Mouse (Mus musculus) mammary gland, adult 2 months (tissue): ENCODE measurements around the gene Parp8. TPM values are rescaled to one million over a fixed set of nuclear protein-coding genes. Genes with fewer than 3 reads are reported as not detected.

ENCODE experiments used
- polyA plus RNA-seq: library from polyadenylated mRNA; depleted of rRNA; stranded (reverse); fragments of >200 nt; gene quantifications from 2 replicates; pipeline ENCODE4 v1.2.3, GENCODE M21; 2012; ENCODE audit warnings: low replicate concordance; rRNA removed

Parp8 gene
- polyA plus RNA-seq, result 10.0 and 13.7 TPM in 2 replicates

DNA sequence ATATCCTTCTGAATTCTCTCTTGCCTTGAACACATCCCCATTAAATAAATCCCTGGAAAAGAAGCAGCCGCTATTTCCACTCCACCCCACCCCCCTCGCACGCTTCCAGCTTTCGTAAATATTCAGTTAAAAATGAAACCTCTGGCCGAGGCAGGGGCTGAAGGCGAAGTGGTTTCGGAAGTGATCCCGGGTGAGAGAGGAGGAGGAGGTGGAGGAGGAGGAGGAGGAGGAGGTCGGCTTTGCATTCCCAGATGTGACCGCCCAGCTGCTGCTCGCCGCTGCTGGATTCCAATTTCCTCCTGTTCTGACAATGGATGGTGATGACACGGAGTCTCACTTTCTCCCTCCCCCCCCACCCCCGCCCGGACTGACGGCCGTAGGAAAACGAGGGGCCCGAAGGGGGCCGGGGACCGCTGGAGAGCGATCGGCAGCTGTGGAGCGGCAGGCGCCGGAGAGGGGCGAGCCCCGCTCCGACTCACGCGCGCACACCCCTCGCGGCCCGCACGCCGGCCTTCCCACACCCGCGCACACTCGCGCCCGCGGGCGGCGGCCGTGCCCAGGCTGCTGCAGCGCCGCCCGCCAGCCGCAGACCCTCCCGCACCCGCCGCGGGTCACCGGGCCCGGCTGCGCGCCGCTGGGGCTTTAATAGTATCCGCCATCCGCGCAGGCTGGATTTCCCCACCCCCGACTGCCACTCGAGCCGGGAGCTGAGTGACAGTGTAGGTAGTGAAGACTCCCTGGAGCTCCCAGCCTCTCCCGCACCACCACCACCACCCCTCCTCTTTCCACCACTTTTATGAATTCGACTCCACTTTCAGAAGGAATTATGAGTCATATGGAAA is at the start of gene Parp8:
Gene Parp8, minus strand, starts transcription at position 312 of the 842 bp plus-strand sequence.

Other genes starting within 250 kb of the Parp8 start
- gene Emb, start 183.0 kb upstream of the Parp8 start, polyA plus RNA-seq, result 14.4 and 26.9 TPM in 2 replicates
- 0.20 and 0.31 TPM in 2 replicates for gene Gm17509, start 195.5 kb upstream of the Parp8 start, polyA plus RNA-seq